Mouse (Mus musculus) ovary, postnatal 14 days (tissue): ENCODE data around the gene Mllt3.

ENCODE experiments used
- DNase-seq: peaks from one replicate; pipeline ENCODE4 v3.0.0; 2022; ENCODE audit warnings: low spot score

Gene Mllt3

GRCm38 (mm10) chr4:87823191-87823590, 210.0 kb downstream of the Mllt3 start:
- DNase-seq = no peak

GRCm38 (mm10) chr4:87820911-87821310, 212.3 kb downstream of the Mllt3 start:
- DNase-seq = no peak

- no peak for DNase-seq
These were observed 214.0 kb downstream of the Mllt3 start for GRCm38 (mm10) chr4:87819182-87819581.

- DNase-seq = no peak
These were observed 214.9 kb downstream of the Mllt3 start for GRCm38 (mm10) chr4:87818276-87818675.

- no peak for DNase-seq
These were observed 217.6 kb downstream of the Mllt3 start for GRCm38 (mm10) chr4:87815465-87816108.

- DNase-seq = no peak
These were observed 221.3 kb downstream of the Mllt3 start for GRCm38 (mm10) chr4:87811899-87812298.

GRCm38 (mm10) chr4:87806196-87806987, 226.8 kb downstream of the Mllt3 start:
- DNase-seq = no peak

GRCm38 (mm10) chr4:87804576-87804975, 228.6 kb downstream of the Mllt3 start:
- no peak for DNase-seq

GRCm38 (mm10) chr4:87803313-87803712, 229.9 kb downstream of the Mllt3 start:
- no peak for DNase-seq

- DNase-seq = no peak
These were observed 231.0 kb downstream of the Mllt3 start for GRCm38 (mm10) chr4:87802140-87802539.

GRCm38 (mm10) chr4:87801332-87801731, 231.8 kb downstream of the Mllt3 start:
- no peak for DNase-seq

GRCm38 (mm10) chr4:87800276-87800675, 232.9 kb downstream of the Mllt3 start:
- DNase-seq = no peak

- no peak for DNase-seq
These were observed 233.7 kb downstream of the Mllt3 start for GRCm38 (mm10) chr4:87799418-87799817.

GRCm38 (mm10) chr4:87795261-87795660, 237.9 kb downstream of the Mllt3 start:
- no peak for DNase-seq

- DNase-seq = no peak
These were observed 238.9 kb downstream of the Mllt3 start for GRCm38 (mm10) chr4:87794216-87794615.

- DNase-seq = no peak
These were observed 240.7 kb downstream of the Mllt3 start for GRCm38 (mm10) chr4:87792511-87792910.

- DNase-seq = no peak
These were observed 243.7 kb downstream of the Mllt3 start for GRCm38 (mm10) chr4:87789446-87789845.

GRCm38 (mm10) chr4:87788691-87789090, 244.5 kb downstream of the Mllt3 start:
- DNase-seq = peak; percentile 21

- peak; percentile 44 for DNase-seq
These were observed 247.8 kb downstream of the Mllt3 start for GRCm38 (mm10) chr4:87785132-87786074.

GRCm38 (mm10) chr4:87783809-87784208, 249.4 kb downstream of the Mllt3 start:
- DNase-seq = no peak

GRCm38 (mm10) chr4:87781971-87782370, 251.2 kb downstream of the Mllt3 start:
- DNase-seq = no peak

- DNase-seq = no peak
These were observed 257.4 kb downstream of the Mllt3 start for GRCm38 (mm10) chr4:87775721-87776120.
